Mouse (Mus musculus): ENCODE results near the gene Lman2.

Gene Lman2

DNA sequence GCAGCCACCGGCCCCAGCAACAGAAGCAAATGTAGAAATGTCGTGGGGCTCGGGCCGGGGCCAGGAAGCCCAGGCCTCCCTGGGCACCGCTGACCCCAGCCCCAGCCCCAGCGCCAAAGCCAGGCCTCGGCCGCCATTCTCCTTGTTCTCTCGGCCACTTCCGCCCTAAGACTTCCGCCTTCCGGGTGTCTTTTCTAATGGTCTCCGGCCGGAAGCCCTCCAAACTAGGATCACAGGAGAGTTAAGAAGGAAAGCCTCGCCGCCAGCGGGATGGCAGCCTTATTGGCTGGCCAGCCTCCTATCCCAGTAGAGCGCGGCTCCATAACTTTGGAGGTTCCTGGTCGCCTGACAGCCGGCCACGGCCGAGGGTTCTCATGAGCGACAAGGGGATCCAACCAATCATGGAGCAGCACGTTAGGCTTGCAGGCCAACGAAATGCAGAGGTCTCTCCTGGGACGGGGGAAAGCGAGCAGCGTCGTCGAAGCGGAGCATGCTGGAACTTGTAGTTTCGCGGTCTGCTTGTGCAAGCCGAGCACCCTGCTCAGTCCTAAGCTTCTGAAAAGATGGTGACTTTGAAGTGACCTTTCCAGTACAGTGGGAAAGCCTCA, at the start of gene Lman2:
Gene Lman2 (minus strand): TSS at position 331 of the 608 bp plus-strand sequence.
- DNase-seq (ENCODE audit: low spot score in 2 of 2) = peak; percentile 91 to 94

DNA sequence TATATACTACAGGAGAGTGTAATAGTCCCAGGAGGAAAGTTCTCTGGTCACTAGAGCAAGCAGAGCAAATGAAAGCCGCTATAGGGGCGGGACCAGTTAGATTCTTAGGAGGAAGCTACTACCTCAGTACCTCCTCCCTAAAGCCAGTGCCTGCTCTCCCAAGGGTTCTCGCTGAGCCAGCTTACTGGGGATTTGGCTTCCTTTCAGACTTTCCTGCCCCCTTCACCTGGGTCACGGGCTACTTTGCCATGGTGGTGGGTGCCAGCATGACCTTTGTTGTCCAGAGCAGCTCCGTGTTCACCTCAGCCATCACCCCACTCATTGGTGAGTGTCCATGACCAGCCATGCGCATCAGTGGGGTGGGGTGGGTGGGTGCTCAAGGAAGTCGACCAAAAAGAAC, 49.2 kb upstream of the Lman2 start:
- no peak for DNase-seq (ENCODE audit: low spot score in 2 of 2)

- no peak for DNase-seq (ENCODE audit: low spot score in 2 of 2)
Measured at GRCm38 (mm10) chr13:55408546-55409120, 46.0 kb upstream of the Lman2 start.

DNA sequence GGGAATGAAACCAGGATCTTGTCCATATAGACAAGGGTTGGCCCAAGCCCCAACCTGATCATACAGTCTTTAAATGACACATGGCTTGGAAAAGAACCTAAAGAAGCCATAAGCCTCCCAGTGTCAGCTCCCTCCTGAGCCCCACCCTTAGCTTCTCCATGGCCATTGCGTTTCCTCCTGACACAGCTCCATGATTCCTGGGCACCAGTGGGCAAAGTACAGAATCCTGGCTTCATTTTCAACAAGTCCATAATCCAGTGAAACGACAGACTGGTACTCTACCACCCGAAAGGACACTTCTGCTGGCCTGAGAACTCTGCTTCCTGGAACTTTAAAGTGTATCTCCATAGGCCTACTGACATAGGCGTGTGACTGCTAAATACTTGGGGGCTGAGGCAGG, 44.8 kb upstream of the Lman2 start:
- DNase-seq (ENCODE audit: low spot score in 2 of 2) = no peak

DNA sequence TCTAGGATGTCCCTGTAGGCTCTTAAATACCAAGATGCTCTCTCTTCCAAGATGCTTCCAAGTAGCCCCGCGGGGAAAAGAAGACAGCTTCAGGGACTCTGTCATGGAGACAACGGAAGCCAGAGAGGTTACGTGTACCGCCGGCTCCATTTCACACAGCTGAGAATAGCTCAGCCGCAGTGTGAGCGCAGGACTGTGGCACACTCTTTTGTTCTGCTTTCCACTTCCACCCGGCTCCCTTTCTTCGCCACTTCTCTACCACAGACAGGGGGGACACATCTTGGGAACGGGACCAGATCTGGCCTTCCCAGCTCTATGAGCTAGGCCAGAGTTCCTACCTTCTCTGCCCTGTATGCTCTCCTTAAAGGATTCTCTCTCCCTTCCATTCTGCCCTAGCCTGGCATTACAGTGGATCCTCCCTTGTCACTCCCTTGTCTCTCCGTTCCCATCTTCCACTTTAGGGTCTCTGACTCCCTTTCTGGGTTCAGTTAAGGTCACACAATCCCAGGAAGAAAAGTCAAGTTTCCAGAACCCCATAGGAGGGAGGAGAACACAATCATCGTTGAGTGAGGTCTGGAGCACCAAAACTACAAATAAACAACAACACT, 43.3 kb upstream of the Lman2 start:
- DNase-seq (ENCODE audit: low spot score in 2 of 2) = no peak

- DNase-seq (ENCODE audit: low spot score in 2 of 2) = peak; percentile 57 to 73
Measured at GRCm38 (mm10) chr13:55404853-55405782, 42.5 kb upstream of the Lman2 start.

- peak in 1 of 2 experiments; percentile 29 for DNase-seq (ENCODE audit: low spot score in 2 of 2)
Measured at GRCm38 (mm10) chr13:55403935-55404852, 41.6 kb upstream of the Lman2 start.

DNA sequence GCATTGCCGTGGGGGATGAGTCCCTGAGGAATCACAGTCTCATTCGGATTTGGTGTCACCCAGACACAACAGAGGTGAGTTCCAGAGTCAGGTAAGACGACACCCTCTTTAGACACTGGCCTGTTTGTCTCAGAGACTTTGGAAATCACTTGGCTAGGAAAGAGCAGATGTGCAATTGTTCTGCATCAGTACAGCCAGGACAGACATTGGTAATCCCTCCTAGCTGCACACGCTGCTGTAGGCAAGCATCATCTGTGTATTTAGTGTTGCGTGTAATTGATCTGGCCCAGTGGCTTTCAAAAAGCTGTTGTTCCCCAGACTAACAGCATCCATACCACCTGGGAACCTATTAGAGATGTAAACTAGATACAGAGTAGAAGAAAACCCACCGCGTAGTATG, 40.7 kb upstream of the Lman2 start:
- DNase-seq (ENCODE audit: low spot score in 2 of 2) = no peak

DNA sequence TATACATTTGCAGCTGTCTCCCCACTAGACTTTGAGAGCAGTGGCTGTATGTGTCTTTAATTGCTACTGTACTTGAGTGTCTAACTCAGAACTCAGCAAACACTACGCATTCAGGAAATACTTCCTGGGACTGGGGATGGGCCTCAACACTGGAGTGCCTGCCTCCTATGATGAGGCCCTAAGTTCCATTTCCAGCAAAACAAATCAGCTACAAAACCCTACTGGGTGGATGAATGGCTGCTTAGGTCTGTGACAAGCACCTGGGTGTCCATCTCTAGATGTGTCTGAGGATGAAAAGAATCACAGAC, 37.4 kb upstream of the Lman2 start:
- DNase-seq (ENCODE audit: low spot score in 2 of 2) = no peak

DNA sequence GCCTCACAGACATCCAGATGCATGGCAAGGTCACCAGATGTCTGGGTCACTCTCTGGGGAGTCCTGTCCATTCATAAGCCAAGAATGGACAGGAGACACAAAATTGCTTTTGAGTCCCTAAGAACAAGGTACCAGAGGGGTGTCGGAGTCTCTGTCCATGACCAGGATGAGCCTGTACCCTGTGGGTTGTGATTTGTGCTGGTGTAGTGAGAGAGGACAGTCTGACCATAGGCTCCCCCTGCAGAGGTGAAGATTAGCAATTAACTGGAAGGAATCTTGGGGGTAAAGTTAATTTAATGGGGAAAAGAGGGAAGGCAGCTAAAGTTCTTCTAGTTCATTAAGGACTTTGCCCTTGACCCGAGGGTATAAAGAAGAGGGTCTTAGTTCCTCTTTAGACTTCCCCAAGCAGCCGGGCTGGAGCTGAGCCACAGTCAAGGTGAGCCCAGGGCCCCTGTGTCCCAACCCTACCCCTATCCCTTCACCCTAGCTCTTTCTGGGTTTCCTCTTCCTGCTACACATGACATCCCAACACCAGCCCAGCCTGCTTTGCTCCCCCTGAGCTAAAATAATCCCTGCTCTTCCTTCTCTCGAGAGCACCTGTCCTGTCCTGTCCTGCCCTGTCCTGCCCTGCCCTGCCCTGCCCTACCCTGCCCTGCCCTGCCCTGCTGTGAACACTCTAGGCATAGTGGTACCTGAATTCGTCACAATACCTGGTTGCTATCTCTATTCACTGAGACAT, 36.9 kb upstream of the Lman2 start:
- no peak for DNase-seq (ENCODE audit: low spot score in 2 of 2)

DNA sequence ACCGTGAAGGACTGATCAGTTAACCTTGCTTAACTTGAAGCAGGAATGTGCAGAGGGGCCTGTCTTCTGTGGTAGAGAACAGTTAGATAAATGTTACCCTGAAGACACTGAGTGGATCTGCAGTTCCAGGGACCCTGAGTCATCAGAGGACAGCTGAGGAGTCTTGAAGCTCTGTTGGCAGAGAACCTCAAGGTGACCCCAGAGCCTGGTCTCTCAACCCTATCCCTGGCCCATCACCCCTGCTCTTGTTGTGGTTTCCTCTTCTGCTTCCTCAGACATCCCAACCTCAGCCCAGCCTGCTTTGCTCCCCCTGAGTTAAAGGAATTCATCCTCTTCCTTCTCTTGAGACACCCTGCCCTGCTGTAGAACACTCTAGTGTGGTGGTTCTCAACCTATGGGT, 35.5 kb upstream of the Lman2 start, which contains the start of gene Slc34a1:
Gene Slc34a1 (plus strand): TSS at position 100 of the 400 bp plus-strand sequence.
- DNase-seq (ENCODE audit: low spot score in 2 of 2) = no peak

DNA sequence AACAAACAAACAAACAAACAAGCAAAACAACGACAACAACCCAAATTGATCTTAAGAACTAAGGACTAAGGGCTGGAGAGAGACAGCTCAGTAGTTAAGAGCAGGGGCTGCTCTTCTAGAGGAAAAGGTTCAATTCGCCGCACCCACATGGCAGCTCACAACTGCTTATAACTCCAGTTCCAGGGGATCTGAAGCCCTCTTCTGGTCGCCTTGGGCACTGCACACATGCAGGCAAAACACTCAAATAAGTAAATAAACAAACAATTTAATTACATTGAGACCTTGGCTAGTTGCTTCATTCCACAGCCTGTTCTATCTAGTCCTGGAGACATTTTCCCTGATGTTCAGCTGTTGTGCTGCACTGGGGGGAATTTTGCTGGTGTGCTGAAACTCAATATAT, 30.4 kb upstream of the Lman2 start:
- no peak for DNase-seq (ENCODE audit: low spot score in 2 of 2)

GRCm38 (mm10) chr13:55391626-55392029, 29.0 kb upstream of the Lman2 start:
- no peak for DNase-seq (ENCODE audit: low spot score in 2 of 2)

DNA sequence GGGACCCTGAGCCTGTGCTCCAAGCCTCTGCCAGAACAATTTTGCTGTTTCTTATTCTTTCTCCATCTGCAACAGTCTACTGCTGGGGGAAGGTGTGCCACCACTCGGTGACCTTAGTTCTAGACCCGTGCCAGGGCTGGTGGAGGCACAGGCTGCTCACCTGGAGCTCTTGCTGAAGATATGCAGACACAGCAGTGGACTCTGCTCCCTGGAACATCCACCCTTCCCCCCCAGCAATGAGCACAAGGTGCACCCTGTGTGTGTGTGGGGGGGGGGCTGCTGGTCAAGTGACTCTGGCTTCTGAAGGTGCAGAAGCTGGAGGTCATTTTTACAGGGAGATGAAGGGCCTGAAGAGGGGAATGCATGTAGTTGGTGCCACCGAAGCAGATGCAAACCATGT, 28.1 kb upstream of the Lman2 start:
- no peak for DNase-seq (ENCODE audit: low spot score in 2 of 2)

GRCm38 (mm10) chr13:55381790-55382189, 19.2 kb upstream of the Lman2 start:
- peak; percentile 44 to 62 for DNase-seq (ENCODE audit: low spot score in 2 of 2)

- DNase-seq (ENCODE audit: low spot score in 2 of 2) = no peak
Measured at GRCm38 (mm10) chr13:55378907-55379580, 16.5 kb upstream of the Lman2 start.

- no peak for DNase-seq (ENCODE audit: low spot score in 2 of 2)
Measured at GRCm38 (mm10) chr13:55375877-55376276, 13.3 kb upstream of the Lman2 start.

DNA sequence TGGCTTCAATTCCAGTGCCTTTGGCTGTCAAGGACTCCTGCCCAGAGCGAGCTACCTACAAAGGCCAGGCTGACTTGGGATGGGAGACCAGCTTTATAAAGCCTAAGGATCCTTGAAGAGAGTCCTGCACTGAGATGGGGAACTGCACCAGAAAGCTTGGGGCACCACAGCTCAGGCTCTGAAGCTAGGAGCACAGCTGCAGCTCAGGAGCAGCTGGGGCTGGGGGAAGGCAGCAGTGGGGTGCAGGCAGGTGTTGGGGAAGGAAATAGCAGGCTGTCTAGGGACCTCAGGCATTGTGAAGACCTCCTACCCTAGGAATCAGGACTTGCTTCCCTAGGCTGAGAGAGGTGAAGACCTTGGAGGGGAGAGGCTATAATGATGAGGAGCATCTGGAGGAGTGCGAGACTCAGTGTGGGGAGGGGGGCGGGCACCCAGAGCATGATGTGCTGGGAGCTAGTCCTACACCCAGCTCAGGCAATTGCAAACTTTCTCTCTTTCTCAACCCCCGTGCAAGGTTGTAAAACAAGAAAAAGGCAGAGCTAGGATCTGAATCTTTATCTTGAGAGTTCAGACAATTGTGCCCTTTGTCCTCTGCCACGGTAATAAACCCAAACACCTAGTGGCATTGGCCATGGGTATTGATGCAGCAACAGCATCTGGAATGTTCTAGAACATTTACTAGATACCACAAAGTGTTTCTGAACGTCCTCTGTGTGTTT, 11.8 kb upstream of the Lman2 start:
- DNase-seq (ENCODE audit: low spot score in 2 of 2) = no peak

DNA sequence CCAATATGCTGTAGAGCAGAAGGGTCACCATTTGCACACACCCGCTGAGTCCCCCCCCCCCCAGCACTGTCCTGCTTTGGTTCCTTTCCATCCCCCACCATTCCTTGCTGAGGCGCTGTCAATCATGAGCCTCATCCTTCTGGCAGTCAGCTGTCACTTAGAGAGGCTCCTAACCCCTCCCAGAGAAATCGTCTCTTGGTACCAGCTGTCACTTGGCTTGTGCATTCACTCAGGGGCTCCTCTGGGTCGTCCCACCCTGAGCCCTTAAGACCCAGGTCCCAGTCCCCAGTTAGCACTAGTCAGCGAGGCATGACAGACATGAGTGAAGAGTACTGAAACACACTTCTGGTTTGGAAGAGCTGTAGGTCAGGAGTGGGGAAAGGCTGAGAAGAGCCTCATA, 9.2 kb upstream of the Lman2 start:
- no peak for DNase-seq (ENCODE audit: low spot score in 2 of 2)
